Mouse (Mus musculus) cerebellum, adult 11-12 months (tissue): ENCODE results near the gene Akap8l.

Experiments used
- DNase-seq: peaks from one replicate; pipeline ENCODE4 v3.0.0; 2022

Gene Akap8l

GRCm38 (mm10) chr17:32350382-32350983, at the start of gene Akap8l:
Gene Akap8l (minus strand): TSS chr17:32350607.
- peak; percentile 99 for DNase-seq

GRCm38 (mm10) chr17:32396266-32396665, 45.9 kb upstream of the Akap8l start:
- DNase-seq, result no peak

GRCm38 (mm10) chr17:32393944-32394343, 43.5 kb upstream of the Akap8l start:
- DNase-seq, result no peak

GRCm38 (mm10) chr17:32389101-32389659, 38.8 kb upstream of the Akap8l start, which contains the start of gene Wiz:
Gene Wiz (minus strand): TSS chr17:32389439.
- peak; percentile 97 for DNase-seq

GRCm38 (mm10) chr17:32388370-32389100, 38.1 kb upstream of the Akap8l start:
- peak; percentile 81 for DNase-seq

GRCm38 (mm10) chr17:32387986-32388369, 37.6 kb upstream of the Akap8l start:
- no peak for DNase-seq

GRCm38 (mm10) chr17:32386659-32387432, 36.4 kb upstream of the Akap8l start:
- no peak for DNase-seq

GRCm38 (mm10) chr17:32383661-32384060, 33.3 kb upstream of the Akap8l start:
- peak; percentile 19 for DNase-seq

GRCm38 (mm10) chr17:32382576-32382975, 32.2 kb upstream of the Akap8l start:
- peak; percentile 82 for DNase-seq

GRCm38 (mm10) chr17:32378786-32379185, 28.4 kb upstream of the Akap8l start:
- DNase-seq, result peak; percentile 1

- DNase-seq, result peak; percentile 4
Observed at GRCm38 (mm10) chr17:32377137-32377536, 26.7 kb upstream of the Akap8l start.

- peak; percentile 2 for DNase-seq
Observed at GRCm38 (mm10) chr17:32376475-32376874, 26.1 kb upstream of the Akap8l start.

GRCm38 (mm10) chr17:32368991-32369578, 18.7 kb upstream of the Akap8l start:
- DNase-seq, result peak; percentile 1

GRCm38 (mm10) chr17:32367706-32368105, 17.3 kb upstream of the Akap8l start:
- peak; percentile 31 for DNase-seq

- no peak for DNase-seq
Observed at GRCm38 (mm10) chr17:32365296-32365695, 14.9 kb upstream of the Akap8l start.

GRCm38 (mm10) chr17:32364850-32365249, 14.4 kb upstream of the Akap8l start:
- peak; percentile 29 for DNase-seq

GRCm38 (mm10) chr17:32364331-32364730, 13.9 kb upstream of the Akap8l start:
- DNase-seq, result peak; percentile 86

GRCm38 (mm10) chr17:32363821-32364301, 13.5 kb upstream of the Akap8l start:
- DNase-seq, result peak; percentile 47

- DNase-seq, result peak; percentile 25
Observed at GRCm38 (mm10) chr17:32362686-32363085, 12.3 kb upstream of the Akap8l start.

- peak; percentile 32 for DNase-seq
Observed at GRCm38 (mm10) chr17:32359928-32360327, 9.5 kb upstream of the Akap8l start.

GRCm38 (mm10) chr17:32358943-32359340, 8.5 kb upstream of the Akap8l start:
- peak; percentile 14 for DNase-seq

GRCm38 (mm10) chr17:32358192-32358942, 8.0 kb upstream of the Akap8l start:
- DNase-seq, result peak; percentile 1
